9 mouse cellular contexts compared by ENCODE assay signal in genomic region chr15:62571803-62572202, GRCm38 (mm10).
A peak's percentile ranks its signal among the peaks of the same experiment; 100 is the strongest.
DNase-seq lines count a peak whose midpoint lies in the region; ATAC-seq lines count a peak whose summit lies in the region.
"Had no signal": no experiment of that assay in that cellular context is flagged by ENCODE, and none has a peak within 500 bp of the region (broad histone marks: within the 10 kb centered on the region; RNA-seq: fewer than 3 reads in every experiment).

No protein-coding gene starts in this region.

- 60% methylated on average over 7 of the region's 7 CpGs for WGBS in neural tube, embryonic 11.5 days
- WGBS in neural tube, embryonic 15.5 days, result 28% methylated on average over 7 of the region's 7 CpGs
- WGBS in intestine, embryonic 15.5 days, result 86% methylated on average over 7 of the region's 7 CpGs

- H3K9me3 ChIP-seq in neural tube, embryonic 11.5 days (ENCODE audit: control insufficient read depth, low read length), result no peaks in the 10 kb centered on the region
- no peaks in the 10 kb centered on the region for H3K9me3 ChIP-seq in neural tube, embryonic 15.5 days (replicated peaks)
- H3K9me3 ChIP-seq in intestine, embryonic 15.5 days, result no peaks in the 10 kb centered on the region

- ATAC-seq in neural tube, embryonic 11.5 days (ENCODE audit: insufficient read depth, low FRiP score, low TSS enrichment), result no peak
- ATAC-seq in neural tube, embryonic 15.5 days (ENCODE audit: low FRiP score), result no peak
- ATAC-seq in intestine, embryonic 15.5 days, result no peak

- H3K4me1 ChIP-seq in neural tube, embryonic 11.5 days (ENCODE audit: control insufficient read depth, insufficient read depth, low read length), result no peaks in the 10 kb centered on the region
- H3K4me1 ChIP-seq in neural tube, embryonic 15.5 days, result peaks cover 5% of the 10 kb centered on the region; the same call in 1 of the 2 replicates
- no peaks in the 10 kb centered on the region for H3K4me1 ChIP-seq in intestine, embryonic 15.5 days (replicated peaks)

- H3K27ac ChIP-seq in neural tube, embryonic 11.5 days (ENCODE audit: low read depth, low read length), result no peak overlapping the region
- H3K27ac ChIP-seq in neural tube, embryonic 15.5 days (replicated peaks), result no peak overlapping the region
- H3K27ac ChIP-seq in intestine, embryonic 15.5 days, result no peak overlapping the region

- H3K4me2 ChIP-seq in neural tube, embryonic 11.5 days (ENCODE audit: low read depth), result no peak overlapping the region
- no peak overlapping the region for H3K4me2 ChIP-seq in neural tube, embryonic 15.5 days
- H3K4me2 ChIP-seq in intestine, embryonic 15.5 days (replicated peaks), result no peak overlapping the region
- H3K4me2 ChIP-seq: lung, embryonic 14.5 days had no signal

- DNase-seq in adrenal gland, postnatal 10 days, result peak; percentile 62
- no peak for DNase-seq in adrenal gland, adult 8-10 months
- peak; percentile 17 for DNase-seq in neural tube, embryonic 11.5 days (ENCODE audit: low spot score)
- DNase-seq in kidney, adult 8-10 months, result peak; percentile 33 to 50
- peak; percentile 60 to 64 for DNase-seq in right cerebral cortex, postnatal 10 days (ENCODE audit: low spot score in 2 of 2)
- no peak for DNase-seq in embryo, embryonic 10 days (ENCODE audit: low spot score)
- DNase-seq: lung, embryonic 14.5 days had no signal

- H3K27me3 ChIP-seq in neural tube, embryonic 11.5 days (ENCODE audit: control insufficient read depth, insufficient read depth, low read length), result no peaks in the 10 kb centered on the region
- no peaks in the 10 kb centered on the region for H3K27me3 ChIP-seq in neural tube, embryonic 15.5 days (replicated peaks)
- H3K27me3 ChIP-seq in intestine, embryonic 15.5 days (replicated peaks), result no peaks in the 10 kb centered on the region

- H3K9ac ChIP-seq in neural tube, embryonic 11.5 days (ENCODE audit: low read length), result no peak overlapping the region
- H3K9ac ChIP-seq in neural tube, embryonic 15.5 days (replicated peaks), result no peak overlapping the region
- H3K9ac ChIP-seq in intestine, embryonic 15.5 days, result no peak overlapping the region
- H3K9ac ChIP-seq: lung, embryonic 14.5 days had no signal

- no peak overlapping the region for H3K4me3 ChIP-seq in neural tube, embryonic 11.5 days (ENCODE audit: low read depth, low read length)
- H3K4me3 ChIP-seq in neural tube, embryonic 15.5 days (replicated peaks), result no peak overlapping the region
- no peak overlapping the region for H3K4me3 ChIP-seq in intestine, embryonic 15.5 days (replicated peaks)

- H3K36me3 ChIP-seq in neural tube, embryonic 11.5 days (ENCODE audit: control insufficient read depth, insufficient read depth, low read length), result no peaks in the 10 kb centered on the region
- H3K36me3 ChIP-seq in neural tube, embryonic 15.5 days, result no peaks in the 10 kb centered on the region
- no peaks in the 10 kb centered on the region for H3K36me3 ChIP-seq in intestine, embryonic 15.5 days

Comparison
In these comparisons a context has a peak if more than half of its experiments do, and no peak if none do; other contexts are left out.
1. DNase-seq: peak in adrenal gland, postnatal 10 days (single experiment), neural tube, embryonic 11.5 days (single experiment), kidney, adult 8-10 months (2 of 2) and right cerebral cortex, postnatal 10 days (2 of 2); none in adrenal gland, adult 8-10 months (single experiment) and embryo, embryonic 10 days (single experiment).